Mouse (Mus musculus): ENCODE results near the gene Ppp1r9a. TPM values are rescaled to one million over a fixed set of nuclear protein-coding genes. Genes with fewer than 3 reads are reported as not detected.
A peak's percentile ranks its signal among the peaks of the same experiment; 100 is the strongest.
"Not testable (repeated sequence)": the region's sequence is repeated elsewhere in the genome, so short reads cannot be mapped to it uniquely, and the experiment has no call there.

Gene Ppp1r9a
- 12.1 TPM for polyA plus RNA-seq (2021)

DNA sequence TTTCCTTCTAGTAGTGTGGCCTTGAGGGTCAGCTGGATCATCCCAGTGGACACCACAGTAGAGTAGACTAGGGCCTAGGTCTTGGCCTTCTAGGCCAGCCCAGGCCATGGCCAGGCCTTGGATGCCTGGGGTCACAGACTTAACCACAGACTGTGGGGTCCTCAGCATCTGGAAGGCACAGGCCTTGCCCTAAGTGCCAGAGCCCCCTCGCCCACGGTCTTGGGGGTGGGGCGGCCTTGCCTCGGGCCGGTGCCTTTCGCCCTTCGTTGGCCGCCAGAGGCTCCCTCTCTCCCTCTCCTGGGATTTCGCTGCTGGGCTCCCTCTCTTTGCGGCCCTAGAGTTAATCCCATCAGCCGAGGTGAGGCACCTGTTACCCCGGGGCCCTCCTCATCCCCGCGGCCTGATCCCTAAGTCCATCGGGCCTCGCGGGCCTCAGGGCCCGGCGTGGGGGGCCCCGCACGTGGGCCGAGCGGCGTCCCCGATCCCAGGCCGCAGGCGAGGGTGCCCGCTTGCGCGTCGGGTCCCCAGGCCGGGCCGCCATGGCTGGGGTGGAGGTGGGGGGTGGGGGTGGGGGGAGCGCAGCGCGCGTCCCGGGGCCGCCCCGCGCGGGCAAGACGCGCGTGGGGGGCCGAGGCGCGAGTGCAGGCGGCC, at the start of gene Ppp1r9a:
Ppp1r9a (plus strand) TSS at position 244 of the 651 bp plus-strand sequence.
- ATAC-seq (peak; percentile 77), DNase-seq (ENCODE audit: low read depth, low spot score) (no peak)
- no peaks in the 10 kb centered on the region for H3K27me3 ChIP-seq
- in situ Hi-C loops (cut with MboI; ENCODE audit: low pct_unique_long_range_greater_than_20kb): loop anchor here (25.0 kb wide), 1 partner anchor 485 kb away; the partner anchor contains the start of gene Asb4
- ChIA-PET POLR2A (no interaction called here), CTCF (interaction anchor here (1.6 kb wide), 1 partner anchor 16 kb away, joined by 3 read pairs; no protein-coding TSS in a partner anchor)
- peak; percentile 56 for TF ChIP-seq CTCF (IDR thresholded peaks at IDR 0.05)

DNA sequence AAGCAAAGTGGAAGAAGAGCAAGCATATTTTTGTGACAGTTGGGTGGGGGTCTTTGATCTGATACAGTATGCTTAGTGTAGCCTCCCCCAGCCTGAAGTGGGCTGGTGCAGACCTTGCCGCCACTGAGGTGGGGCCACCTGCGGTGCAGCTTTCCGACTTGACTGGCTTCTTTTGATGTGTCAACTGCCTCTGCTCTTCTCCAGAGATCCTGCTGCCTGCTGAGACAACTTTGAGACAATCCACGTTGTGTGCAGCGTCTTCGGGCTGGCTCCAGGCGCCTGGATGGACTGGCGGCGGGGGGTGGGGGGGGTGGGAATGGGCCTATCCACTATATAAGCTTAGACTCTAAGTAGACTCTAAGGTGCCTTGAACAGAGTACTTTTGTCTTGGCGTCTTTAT, 47.5 kb upstream of the Ppp1r9a start:
- ATAC-seq: no peak
- in situ Hi-C loops (cut with MboI; ENCODE audit: low pct_unique_long_range_greater_than_20kb): no loop called here
- ChIA-PET POLR2A (no interaction called here), CTCF (interaction anchor here (0.9 kb wide), 1 partner anchor 15 kb away, joined by 3 read pairs; no protein-coding TSS in a partner anchor)
- no peaks in the 10 kb centered on the region for H3K27me3 ChIP-seq
- no peak for DNase-seq (ENCODE audit: low read depth, low spot score)
- TF ChIP-seq CTCF (IDR thresholded peaks at IDR 0.05): no peak

GRCm38 (mm10) chr6:4856919-4857318, 45.8 kb upstream of the Ppp1r9a start:
- no peaks in the 10 kb centered on the region for H3K27me3 ChIP-seq
- no peak for ATAC-seq
- in situ Hi-C loops (cut with MboI; ENCODE audit: low pct_unique_long_range_greater_than_20kb): no loop called here
- ChIA-PET POLR2A (no interaction called here), CTCF (no interaction called here)
- DNase-seq (ENCODE audit: low read depth, low spot score): no peak
- TF ChIP-seq CTCF (IDR thresholded peaks at IDR 0.05): no peak

GRCm38 (mm10) chr6:4884316-4884715, 18.4 kb upstream of the Ppp1r9a start:
- H3K27me3 ChIP-seq: no peaks in the 10 kb centered on the region
- no peak for TF ChIP-seq CTCF (IDR thresholded peaks at IDR 0.05)
- in situ Hi-C loops (cut with MboI; ENCODE audit: low pct_unique_long_range_greater_than_20kb): no loop called here
- CTCF ChIA-PET: no interaction called here
- POLR2A ChIA-PET: no interaction called here
- ATAC-seq (no peak), DNase-seq (ENCODE audit: low read depth, low spot score) (no peak)

GRCm38 (mm10) chr6:4889544-4889943, 13.2 kb upstream of the Ppp1r9a start:
- no peaks in the 10 kb centered on the region for H3K27me3 ChIP-seq
- DNase-seq (ENCODE audit: low read depth, low spot score) (no peak), ATAC-seq (no peak)
- in situ Hi-C loops (cut with MboI; ENCODE audit: low pct_unique_long_range_greater_than_20kb): no loop called here
- TF ChIP-seq CTCF (IDR thresholded peaks at IDR 0.05): no peak
- POLR2A ChIA-PET: no interaction called here
- CTCF ChIA-PET: no interaction called here

GRCm38 (mm10) chr6:4892417-4892816, 10.3 kb upstream of the Ppp1r9a start:
- ChIA-PET CTCF (no interaction called here), POLR2A (interaction anchor here (0.6 kb wide), 1 partner anchor 198 kb away, joined by 6 read pairs; no protein-coding TSS in a partner anchor)
- DNase-seq (ENCODE audit: low read depth, low spot score) (no peak), ATAC-seq (no peak)
- TF ChIP-seq CTCF (IDR thresholded peaks at IDR 0.05): no peak
- in situ Hi-C loops (cut with MboI; ENCODE audit: low pct_unique_long_range_greater_than_20kb): no loop called here
- no peaks in the 10 kb centered on the region for H3K27me3 ChIP-seq

GRCm38 (mm10) chr6:4893312-4893711, 9.4 kb upstream of the Ppp1r9a start:
- H3K27me3 ChIP-seq; in situ Hi-C loops (cut with MboI; ENCODE audit: low pct_unique_long_range_greater_than_20kb); ATAC-seq; CTCF ChIA-PET; DNase-seq (ENCODE audit: low read depth, low spot score): not testable (repeated sequence)
- POLR2A ChIA-PET: interaction anchor here (0.6 kb wide), 1 partner anchor 199 kb away, joined by 6 read pairs; no protein-coding TSS in a partner anchor

DNA sequence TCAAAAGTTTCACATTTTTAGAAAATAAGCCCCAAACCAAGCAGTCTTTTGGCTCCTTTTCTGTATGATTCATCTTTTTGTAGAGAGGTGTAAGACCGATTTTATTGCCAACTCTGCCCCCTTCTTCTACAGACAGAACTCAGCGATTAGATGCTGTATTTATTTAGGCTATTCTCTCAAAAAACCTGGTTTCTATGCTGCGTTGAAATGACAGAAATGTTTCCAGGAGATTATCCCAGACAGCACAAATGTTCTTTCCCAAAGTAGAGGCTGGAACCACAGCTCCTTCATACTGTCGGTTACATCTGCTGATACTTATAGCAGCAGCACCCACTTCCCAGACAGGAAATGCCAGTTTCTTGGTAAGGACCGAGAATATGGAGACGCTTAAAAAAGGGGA, 2.8 kb upstream of the Ppp1r9a start:
- ATAC-seq: no peak
- CTCF ChIA-PET: no interaction called here
- H3K27me3 ChIP-seq: no peaks in the 10 kb centered on the region
- in situ Hi-C loops (cut with MboI; ENCODE audit: low pct_unique_long_range_greater_than_20kb): loop anchor here (25.0 kb wide), 1 partner anchor 487 kb away; the partner anchor contains the start of gene Asb4
- POLR2A ChIA-PET: no interaction called here
- no peak for TF ChIP-seq CTCF (IDR thresholded peaks at IDR 0.05)
- no peak for DNase-seq (ENCODE audit: low read depth, low spot score)

DNA sequence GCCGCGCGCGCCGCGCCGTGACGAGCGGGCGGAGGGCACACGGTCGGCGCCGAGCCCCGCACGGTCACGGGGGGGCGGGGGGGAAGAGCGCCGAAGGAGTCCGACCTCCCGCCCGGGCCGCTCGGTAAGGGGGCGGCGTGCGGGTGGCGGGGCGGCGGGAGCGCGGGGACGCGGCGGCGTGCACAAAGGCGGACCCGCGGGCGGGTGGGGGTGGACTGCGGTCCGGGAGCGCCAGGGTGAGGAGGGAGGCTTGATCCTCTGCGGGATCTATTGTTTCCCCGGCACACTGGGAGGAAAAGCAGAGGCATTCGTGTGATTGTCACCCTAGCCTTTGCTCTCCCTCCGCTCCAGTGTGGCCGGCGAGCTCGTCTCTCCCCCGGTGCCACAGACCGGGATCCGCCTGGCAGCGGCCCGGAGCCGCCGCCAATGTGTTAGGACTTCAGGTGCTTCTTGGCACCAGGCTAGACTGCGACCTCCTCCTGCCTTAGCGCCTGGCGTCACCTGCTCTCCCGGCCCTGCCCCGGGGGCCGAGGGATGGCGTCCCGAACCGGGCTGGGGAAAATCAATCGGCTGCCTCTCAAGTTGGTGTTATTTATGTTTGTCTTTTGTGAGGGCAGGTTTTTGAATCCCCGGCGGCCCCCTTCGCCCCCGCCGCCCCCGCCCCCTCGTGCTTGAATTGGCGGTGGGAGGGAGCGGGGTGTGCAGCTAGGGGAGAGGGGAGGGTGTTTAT, 773 bp downstream of the Ppp1r9a start:
- DNase-seq (ENCODE audit: low read depth, low spot score): no peak
- TF ChIP-seq CTCF (IDR thresholded peaks at IDR 0.05): no peak
- no peaks in the 10 kb centered on the region for H3K27me3 ChIP-seq
- ChIA-PET POLR2A (no interaction called here), CTCF (interaction anchor here (1.6 kb wide), 1 partner anchor 15 kb away, joined by 3 read pairs; no protein-coding TSS in a partner anchor)
- ATAC-seq: peak; percentile 73
- in situ Hi-C loops (cut with MboI; ENCODE audit: low pct_unique_long_range_greater_than_20kb): loop anchor here (25.0 kb wide), 1 partner anchor 484 kb away; the partner anchor contains the start of gene Asb4

DNA sequence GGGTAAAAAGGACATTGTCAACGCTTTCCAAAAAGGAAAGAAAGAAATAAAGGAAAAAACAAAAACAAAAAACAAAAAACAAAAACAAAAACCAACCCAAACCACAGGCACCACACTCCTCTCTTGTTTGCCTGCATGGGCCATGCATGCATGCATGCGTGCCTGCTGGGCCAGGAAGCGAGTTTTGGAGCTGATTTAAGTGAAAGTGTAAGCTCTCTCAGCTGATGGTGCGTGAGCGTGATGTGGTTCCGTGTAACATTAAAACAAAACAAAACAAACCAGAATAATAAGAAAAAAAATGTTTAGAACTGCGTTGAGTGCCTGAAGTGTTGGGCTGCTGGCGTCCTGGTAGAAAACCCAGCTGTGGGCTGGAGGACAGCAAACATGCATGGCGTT, 1.3 kb downstream of the Ppp1r9a start:
- ChIA-PET CTCF (interaction anchor here (1.6 kb wide), 1 partner anchor 14 kb away, joined by 3 read pairs; no protein-coding TSS in a partner anchor), POLR2A (no interaction called here)
- in situ Hi-C loops (cut with MboI; ENCODE audit: low pct_unique_long_range_greater_than_20kb): loop anchor here (25.0 kb wide), 1 partner anchor 483 kb away; the partner anchor contains the start of gene Asb4
- no peaks in the 10 kb centered on the region for H3K27me3 ChIP-seq
- no peak for DNase-seq (ENCODE audit: low read depth, low spot score)
- no peak for TF ChIP-seq CTCF (IDR thresholded peaks at IDR 0.05)
- ATAC-seq: no peak

GRCm38 (mm10) chr6:4910042-4910634, 7.4 kb downstream of the Ppp1r9a start:
- no peaks in the 10 kb centered on the region for H3K27me3 ChIP-seq
- DNase-seq (ENCODE audit: low read depth, low spot score) (no peak), ATAC-seq (no peak)
- in situ Hi-C loops (cut with MboI; ENCODE audit: low pct_unique_long_range_greater_than_20kb): loop anchor here (25.0 kb wide), 1 partner anchor 477 kb away; the partner anchor contains the start of gene Asb4
- no peak for TF ChIP-seq CTCF (IDR thresholded peaks at IDR 0.05)
- CTCF ChIA-PET: no interaction called here
- POLR2A ChIA-PET: no interaction called here

Data from Patski (cell line).